8 mouse cellular contexts compared by ENCODE assay signal in genomic region chr17:47168105-47168504, GRCm38 (mm10).
DNase-seq lines count a peak whose midpoint lies in the region; ATAC-seq lines count a peak whose summit lies in the region.

No protein-coding gene starts in this region.

- H3K4me1 ChIP-seq in kidney, embryonic 16.5 days (ENCODE audit: insufficient read depth, low read length), result peaks cover 46% of the 10 kb centered on the region

- H3K9me3 ChIP-seq in kidney, embryonic 16.5 days (ENCODE audit: low read length), result no peaks in the 10 kb centered on the region

- H3K36me3 ChIP-seq in kidney, embryonic 16.5 days (ENCODE audit: insufficient read depth, low read length), result no peaks in the 10 kb centered on the region; the same call in 1 of the 2 replicates

- no peaks in the 10 kb centered on the region for H3K27me3 ChIP-seq in kidney, embryonic 16.5 days (ENCODE audit: insufficient read depth, low read length)

- ATAC-seq in kidney, embryonic 16.5 days (ENCODE audit: low FRiP score, low TSS enrichment), result peak; percentile 49; the same call in 1 of the 2 replicates

- H3K27ac ChIP-seq in kidney, embryonic 16.5 days (ENCODE audit: low read length), result peak overlapping the region; percentile 21; the same call in 1 of the 2 replicates

- H3K4me3 ChIP-seq in kidney, embryonic 16.5 days (ENCODE audit: low read length), result no peak overlapping the region

- 45% methylated on average over 8 of the region's 8 CpGs for WGBS in kidney, embryonic 16.5 days

- H3K4me2 ChIP-seq in kidney, embryonic 16.5 days (replicated peaks; ENCODE audit: low read depth, low read length), result peak overlapping the region; percentile 24; the same call in 1 of the 2 replicates

- no peak overlapping the region for H3K9ac ChIP-seq in kidney, embryonic 16.5 days (replicated peaks; ENCODE audit: low read length)

- DNase-seq in adrenal gland, postnatal 14 days, result peak; percentile 68
- no peak for DNase-seq in adrenal gland, adult 18-20 months (ENCODE audit: low spot score in 2 of 2)
- DNase-seq in urinary bladder, postnatal 4 days (ENCODE audit: low spot score in 2 of 2), result peak; percentile 49 to 74
- DNase-seq in urinary bladder, postnatal 36 days (ENCODE audit: low spot score in 2 of 2), result no peak
- no peak for DNase-seq in thymus, postnatal 10 days (ENCODE audit: low spot score in 2 of 2)
- DNase-seq in Muller cell, postnatal 12 days (ENCODE audit: inconsistent ontology term), result no peak
- DNase-seq in right cerebral cortex, postnatal 36 days (ENCODE audit: low spot score in 2 of 2), result no peak

Comparison
In these comparisons a context has a peak if more than half of its experiments do, and no peak if none do; other contexts are left out.
1. DNase-seq: peak in adrenal gland, postnatal 14 days (single experiment) and urinary bladder, postnatal 4 days (2 of 2); none in adrenal gland, adult 18-20 months (0 of 2), urinary bladder, postnatal 36 days (0 of 2), thymus, postnatal 10 days (0 of 2), Muller cell, postnatal 12 days (single experiment) and right cerebral cortex, postnatal 36 days (0 of 2).